In the genomic region with DNA sequence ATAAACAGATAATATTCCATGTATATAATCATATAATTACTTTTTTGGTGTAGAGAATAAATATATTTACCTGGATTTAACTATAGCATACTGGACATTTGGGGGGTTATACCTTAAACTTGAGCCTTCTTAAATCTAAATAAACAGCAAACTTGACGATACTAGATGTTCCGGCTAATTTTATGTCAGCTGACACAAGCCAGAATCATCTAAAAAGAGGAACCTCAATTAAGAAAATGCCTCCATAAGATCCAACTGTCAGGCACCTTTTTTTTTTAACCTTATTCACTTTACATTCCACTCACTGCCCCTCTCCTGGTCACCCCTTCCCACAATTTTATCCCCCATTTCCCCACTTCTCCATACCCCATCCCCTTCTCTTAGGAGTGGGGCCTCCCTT, we compare ENCODE assay signal across 22 mouse cellular contexts.
A peak's percentile ranks its signal among the peaks of the same experiment; 100 is the strongest.
DNase-seq lines count a peak whose midpoint lies in the region; ATAC-seq and TF ChIP-seq lines count a peak whose summit lies in the region.
"Had no signal": no experiment of that assay in that cellular context is flagged by ENCODE, and none has a peak within 500 bp of the region (broad histone marks: within the 10 kb centered on the region; RNA-seq: fewer than 3 reads in every experiment).

No protein-coding gene starts in this region.

- H3K4me3 ChIP-seq in liver, embryonic 12.5 days, result no peak overlapping the region
- peak overlapping the region; percentile 48 to 50 for H3K4me3 ChIP-seq in MEL (ENCODE audit: control insufficient read depth in 1 of 2, insufficient read depth in 1 of 2, low read depth in 2 of 2, low read length in 2 of 2)
- no peak overlapping the region for H3K4me3 ChIP-seq in liver, embryonic 14.5 days (ENCODE audit: insufficient read depth in 1 of 2, low read depth in 2 of 2, low read length in 2 of 2)
- no peak overlapping the region for H3K4me3 ChIP-seq in liver, embryonic 16.5 days (ENCODE audit: low read depth, low read length)
- no peak overlapping the region for H3K4me3 ChIP-seq in kidney, embryonic 16.5 days (ENCODE audit: low read length)
- H3K4me3 ChIP-seq: embryonic facial prominence, embryonic 10.5 days; embryonic facial prominence, embryonic 12.5 days; forebrain, embryonic 13.5 days; forebrain, embryonic 15.5 days had no signal

- 81% methylated on average over 2 of the region's 2 CpGs for WGBS in liver, embryonic 12.5 days (ENCODE audit: insufficient replicate concordance)
- WGBS in liver, embryonic 14.5 days (ENCODE audit: insufficient replicate concordance), result 86% methylated on average over 2 of the region's 2 CpGs
- 77% methylated on average over 2 of the region's 2 CpGs for WGBS in liver, embryonic 16.5 days (ENCODE audit: insufficient replicate concordance)
- 90% methylated on average over 2 of the region's 2 CpGs for WGBS in kidney, embryonic 16.5 days

- no peak for TF ChIP-seq POLR2A in MEL (IDR thresholded peaks at IDR 0.05; ENCODE audit: control insufficient read depth in 1 of 2, insufficient read depth in 1 of 2, low read depth in 1 of 2, low read length in 2 of 2, poor library complexity in 1 of 2)

- no peak for DNase-seq in liver
- peak; percentile 65 for DNase-seq in MEL (ENCODE audit: low read depth, low spot score)
- DNase-seq in liver, embryonic 14.5 days (ENCODE audit: low read depth in 3 of 3, low spot score in 3 of 3), result no peak
- DNase-seq in cerebellum, postnatal 10 days, result no peak
- DNase-seq in right cerebral cortex, postnatal 14 days, result no peak
- DNase-seq: adrenal gland, adult 8-10 months; adrenal gland, postnatal 14 days; adrenal gland, postnatal 36 days; cerebellum, adult 11-12 months; cerebellum, adult 2 months; cerebellum, adult 9-11 months; cerebellum, postnatal 25 days; forebrain, postnatal 0 days had no signal

- TF ChIP-seq EP300 in MEL (IDR thresholded peaks at IDR 0.05; ENCODE audit: low read depth in 1 of 2, low read length in 2 of 2), result peak; percentile 41 to 52; a peak in 3 of 4 replicates
- TF ChIP-seq EP300 in liver, embryonic 14.5 days (IDR thresholded peaks at IDR 0.05; ENCODE audit: low read depth), result no peak

- no peak overlapping the region for H3K4me2 ChIP-seq in liver, embryonic 12.5 days
- no peak overlapping the region; the same call in 1 of the 2 replicates for H3K4me2 ChIP-seq in liver, embryonic 14.5 days (ENCODE audit: low read depth)
- no peak overlapping the region for H3K4me2 ChIP-seq in liver, embryonic 16.5 days (ENCODE audit: low read depth, low read length)
- no peak overlapping the region for H3K4me2 ChIP-seq in kidney, embryonic 16.5 days (replicated peaks; ENCODE audit: low read depth, low read length)
- H3K4me2 ChIP-seq: embryonic facial prominence, embryonic 12.5 days; forebrain, embryonic 13.5 days; forebrain, embryonic 15.5 days had no signal

- ATAC-seq in liver, embryonic 12.5 days, result no peak
- ATAC-seq in liver, embryonic 14.5 days (ENCODE audit: insufficient read depth), result no peak
- ATAC-seq in liver, embryonic 16.5 days (ENCODE audit: low read depth), result no peak
- no peak for ATAC-seq in kidney, embryonic 16.5 days (ENCODE audit: low FRiP score, low TSS enrichment)
- ATAC-seq: activated CD4-positive, CD25-positive, alpha-beta regulatory T cell, adult 4 months; forebrain, embryonic 13.5 days; forebrain, embryonic 15.5 days; forebrain, postnatal 0 days; Patski had no signal

- H3K4me1 ChIP-seq in liver, embryonic 12.5 days, result peaks cover 80% of the 10 kb centered on the region
- peaks cover 43 to 53% of the 10 kb centered on the region in 2 experiments for H3K4me1 ChIP-seq in MEL (ENCODE audit: control insufficient read depth in 1 of 2, insufficient read depth in 2 of 2, low read length in 2 of 2)
- peaks cover 68 to 70% of the 10 kb centered on the region in 2 experiments for H3K4me1 ChIP-seq in liver, embryonic 14.5 days (replicated peaks; ENCODE audit: control insufficient read depth in 2 of 2, insufficient read depth in 2 of 2, low read length in 1 of 2)
- H3K4me1 ChIP-seq in liver, embryonic 16.5 days (ENCODE audit: control insufficient read depth, low read depth, low read length), result peaks cover 57% of the 10 kb centered on the region
- no peaks in the 10 kb centered on the region for H3K4me1 ChIP-seq in kidney, embryonic 16.5 days (ENCODE audit: insufficient read depth, low read length)
- H3K4me1 ChIP-seq: embryonic facial prominence, embryonic 10.5 days; embryonic facial prominence, embryonic 12.5 days; forebrain, embryonic 13.5 days; forebrain, embryonic 15.5 days had no signal

- TF ChIP-seq RAD21 in MEL (IDR thresholded peaks at IDR 0.05; ENCODE audit: low read depth, low read length), result no peak

- H3K79me2 ChIP-seq in MEL (ENCODE audit: control insufficient read depth, insufficient read depth, low read length, poor library complexity), result no peaks in the 10 kb centered on the region; the same call in 1 of the 2 replicates

- no peak for TF ChIP-seq CTCF in MEL (IDR thresholded peaks at IDR 0.05 in 2 of 3, conservative IDR thresholded peaks at IDR 0.05 in 1 of 3; ENCODE audit: control insufficient read depth in 1 of 3, insufficient read depth in 1 of 3, low read depth in 2 of 3, low read length in 3 of 3, poor library complexity in 1 of 3, severe bottlenecking in 1 of 3)
- no peak for TF ChIP-seq CTCF in liver, embryonic 14.5 days (IDR thresholded peaks at IDR 0.05; ENCODE audit: low read depth)

- H3K27me3 ChIP-seq in liver, embryonic 12.5 days (replicated peaks), result no peaks in the 10 kb centered on the region
- H3K27me3 ChIP-seq in MEL (ENCODE audit: control insufficient read depth in 1 of 2, insufficient read depth in 2 of 2, low read length in 2 of 2), result no peaks in the 10 kb centered on the region
- H3K27me3 ChIP-seq in liver, embryonic 14.5 days (ENCODE audit: control insufficient read depth, insufficient read depth, low read length), result no peaks in the 10 kb centered on the region
- no peaks in the 10 kb centered on the region for H3K27me3 ChIP-seq in liver, embryonic 16.5 days (ENCODE audit: control insufficient read depth, insufficient read depth, low read depth, low read length)
- H3K27me3 ChIP-seq in kidney, embryonic 16.5 days (ENCODE audit: insufficient read depth, low read length), result no peaks in the 10 kb centered on the region
- H3K27me3 ChIP-seq: embryonic facial prominence, embryonic 12.5 days; forebrain, embryonic 13.5 days; forebrain, embryonic 15.5 days; Patski had no signal

- H3K27ac ChIP-seq in liver, embryonic 12.5 days, result peak overlapping the region; percentile 95
- H3K27ac ChIP-seq in MEL (ENCODE audit: control insufficient read depth, low read depth, low read length), result peak overlapping the region; percentile 85
- H3K27ac ChIP-seq in liver, embryonic 14.5 days, result peak overlapping the region; percentile 97
- peak overlapping the region; percentile 79 for H3K27ac ChIP-seq in liver, embryonic 16.5 days (ENCODE audit: low read length)
- H3K27ac ChIP-seq in kidney, embryonic 16.5 days (ENCODE audit: low read length), result no peak overlapping the region
- H3K27ac ChIP-seq: embryonic facial prominence, embryonic 10.5 days; embryonic facial prominence, embryonic 12.5 days; forebrain, embryonic 13.5 days; forebrain, embryonic 15.5 days had no signal

- H3K9ac ChIP-seq in liver, embryonic 12.5 days, result peak overlapping the region; percentile 44
- H3K9ac ChIP-seq in MEL (ENCODE audit: control insufficient read depth, low read depth, low read length, poor library complexity, severe bottlenecking), result peak overlapping the region; percentile 62
- peak overlapping the region; percentile 40 for H3K9ac ChIP-seq in liver, embryonic 14.5 days (replicated peaks)
- no peak overlapping the region for H3K9ac ChIP-seq in liver, embryonic 16.5 days (ENCODE audit: low read depth, low read length)
- no peak overlapping the region for H3K9ac ChIP-seq in kidney, embryonic 16.5 days (replicated peaks; ENCODE audit: low read length)
- H3K9ac ChIP-seq: embryonic facial prominence, embryonic 12.5 days; forebrain, embryonic 13.5 days; forebrain, embryonic 15.5 days; forebrain, postnatal 0 days had no signal

- no peaks in the 10 kb centered on the region for H3K36me3 ChIP-seq in liver, embryonic 12.5 days
- H3K36me3 ChIP-seq in MEL (ENCODE audit: control insufficient read depth in 1 of 2, insufficient read depth in 2 of 2, low read length in 2 of 2), result peaks cover 0 to 72% of the 10 kb centered on the region in 2 experiments; a peak in 2 of 4 replicates
- no peaks in the 10 kb centered on the region for H3K36me3 ChIP-seq in liver, embryonic 14.5 days (replicated peaks; ENCODE audit: control insufficient read depth, insufficient read depth, low read depth)
- no peaks in the 10 kb centered on the region for H3K36me3 ChIP-seq in liver, embryonic 16.5 days (ENCODE audit: control insufficient read depth, insufficient read depth)
- H3K36me3 ChIP-seq in kidney, embryonic 16.5 days (ENCODE audit: insufficient read depth, low read length), result no peaks in the 10 kb centered on the region
- H3K36me3 ChIP-seq: embryonic facial prominence, embryonic 10.5 days; embryonic facial prominence, embryonic 12.5 days; forebrain, embryonic 15.5 days had no signal

- H3K9me3 ChIP-seq in liver, embryonic 12.5 days (replicated peaks), result no peaks in the 10 kb centered on the region
- H3K9me3 ChIP-seq in MEL (replicated peaks; ENCODE audit: insufficient read depth, low read length), result no peaks in the 10 kb centered on the region
- H3K9me3 ChIP-seq in liver, embryonic 14.5 days (ENCODE audit: control insufficient read depth, low read length), result no peaks in the 10 kb centered on the region
- H3K9me3 ChIP-seq in liver, embryonic 16.5 days (replicated peaks; ENCODE audit: control insufficient read depth, low read length), result no peaks in the 10 kb centered on the region
- no peaks in the 10 kb centered on the region for H3K9me3 ChIP-seq in kidney, embryonic 16.5 days (ENCODE audit: low read length)
- H3K9me3 ChIP-seq: embryonic facial prominence, embryonic 10.5 days; embryonic facial prominence, embryonic 12.5 days; forebrain, embryonic 13.5 days; forebrain, embryonic 15.5 days had no signal

TF ChIP-seq in MEL, 35 proteins besides CTCF, POLR2A, EP300 and RAD21 (continues in another document):
- TF ChIP-seq ZMIZ1 (IDR thresholded peaks at IDR 0.05; ENCODE audit: low read depth, low read length) (no peak), BHLHE40 (IDR thresholded peaks at IDR 0.05; ENCODE audit: borderline replicate concordance, low read depth, low read length) (no peak), ETS1 (IDR thresholded peaks at IDR 0.05; ENCODE audit: low read depth, low read length) (peak; percentile 58; the same call in 1 of the 2 replicates), SMC3 (IDR thresholded peaks at IDR 0.05; ENCODE audit: low read depth, low read length) (no peak), ZNF384 (IDR thresholded peaks at IDR 0.05; ENCODE audit: low read depth, low read length) (peak; percentile 87), POLR2AphosphoS2 (IDR thresholded peaks at IDR 0.05; ENCODE audit: low read length) (no peak), TAL1 (IDR thresholded peaks at IDR 0.05; ENCODE audit: low read length) (no peak), HCFC1 (IDR thresholded peaks at IDR 0.05; ENCODE audit: low read depth, low read length) (no peak), UBTF (IDR thresholded peaks at IDR 0.05; ENCODE audit: borderline replicate concordance, insufficient read depth, low read depth, low read length) (no peak), E2F4 (IDR thresholded peaks at IDR 0.05; ENCODE audit: borderline replicate concordance, low read depth, low read length) (no peak), USF1 (IDR thresholded peaks at IDR 0.05; ENCODE audit: low read depth, low read length) (peak; percentile 83)

Comparison
In these comparisons a context has a peak if more than half of its experiments do, and no peak if none do; other contexts are left out.
1. H3K9ac ChIP-seq: peak in liver, embryonic 12.5 days (single experiment), MEL (single experiment) and liver, embryonic 14.5 days (single experiment); none in liver, embryonic 16.5 days (single experiment) and kidney, embryonic 16.5 days (single experiment).
2. H3K4me3 ChIP-seq: peak in MEL (2 of 2); none in liver, embryonic 12.5 days (single experiment), liver, embryonic 14.5 days (0 of 2), liver, embryonic 16.5 days (single experiment) and kidney, embryonic 16.5 days (single experiment).